Mouse (Mus musculus) brain, embryonic 14.5 days (tissue): ENCODE data around the gene Dusp28. TPM values are rescaled to one million over a fixed set of nuclear protein-coding genes. Genes with fewer than 3 reads are reported as not detected.
"Not testable (repeated sequence)": the region's sequence is repeated elsewhere in the genome, so short reads cannot be mapped to it uniquely, and the experiment has no call there.

Experiments used
- DNase-seq: peaks from one replicate; pipeline ENCODE4 v3.0.0-alpha.2; 2011; ENCODE audit warnings: low read depth
- CTCF ChIP-seq: fragments of 200-500 bp; IDR thresholded peaks from 2 replicates; pipeline ENCODE4 v1.5.1; 2012; ENCODE audit warnings: inconsistent platforms, mild to moderate bottlenecking, moderate library complexity, borderline replicate concordance; ENCODE audit not compliant: insufficient read depth, insufficient read length; ENCODE audit errors: extremely low read depth
- POLR2A ChIP-seq: fragments of 200-500 bp; IDR thresholded peaks from 2 replicates; pipeline ENCODE4 v1.6.1; 2012; ENCODE audit warnings: mild to moderate bottlenecking, inconsistent platforms, borderline replicate concordance; ENCODE audit not compliant: poor library complexity, insufficient read depth, insufficient read length, severe bottlenecking; ENCODE audit errors: extremely low read depth
- polyA plus RNA-seq: library from polyadenylated mRNA; depleted of rRNA; stranded (reverse); fragments of >200 nt; gene quantifications from 2 replicates; pipeline ENCODE4 v1.2.3, GENCODE M21; 2012; rRNA removed

Gene Dusp28
- polyA plus RNA-seq, 1 experiment, result 18.6 TPM

- no peak for DNase-seq
- TF ChIP-seq CTCF (no peak), POLR2A (no peak)
Observed at GRCm38 (mm10) chr1:92943219-92943989, 36.6 kb downstream of the Dusp28 start.

- no peak for TF ChIP-seq CTCF
- no peak for TF ChIP-seq POLR2A
- no peak for DNase-seq
Observed at GRCm38 (mm10) chr1:92947966-92948365, 41.2 kb downstream of the Dusp28 start.

- TF ChIP-seq CTCF (peak; percentile 41; the same call in 1 of the 2 replicates), POLR2A (no peak)
- DNase-seq, result no peak
Observed at GRCm38 (mm10) chr1:92949426-92949825, 42.6 kb downstream of the Dusp28 start.

GRCm38 (mm10) chr1:92950607-92951006, 43.8 kb downstream of the Dusp28 start, which contains the start of gene Gpr35:
TSS of gene Gpr35 (plus strand) at chr1:92950865.
- DNase-seq, result no peak
- TF ChIP-seq POLR2A (no peak), CTCF (no peak)

- TF ChIP-seq CTCF, result no peak
- no peak for TF ChIP-seq POLR2A
- no peak for DNase-seq
Observed at GRCm38 (mm10) chr1:92953641-92954040, 46.9 kb downstream of the Dusp28 start.

- not testable (repeated sequence) for DNase-seq
Observed at GRCm38 (mm10) chr1:92956571-92957335, 50.0 kb downstream of the Dusp28 start.

Other genes with a start within 250 kb of the Dusp28 start
- gene Gpc1, start 75.3 kb upstream of the Dusp28 start, polyA plus RNA-seq, result 157 and 180 TPM in 2 replicates
- gene Ankmy1, start 4.1 kb upstream of the Dusp28 start, polyA plus RNA-seq, result 0.20 and 0.41 TPM in 2 replicates
- gene Rnpepl1, start 3.8 kb downstream of the Dusp28 start, polyA plus RNA-seq, result 49.0 and 55.7 TPM in 2 replicates
- 64.1 and 73.4 TPM in 2 replicates for gene Capn10, start 27.4 kb downstream of the Dusp28 start, polyA plus RNA-seq
- gene Gpr35, start 43.9 kb downstream of the Dusp28 start, polyA plus RNA-seq, result 0.37 and 0.64 TPM in 2 replicates
- not detected in 2 replicates for gene Aqp12, start 99.4 kb downstream of the Dusp28 start, polyA plus RNA-seq
- 117 and 213 TPM in 2 replicates for gene Kif1a, start 195.0 kb downstream of the Dusp28 start, polyA plus RNA-seq
- gene Agxt, start 228.3 kb downstream of the Dusp28 start, polyA plus RNA-seq, result not detected in 2 replicates